Mouse (Mus musculus) liver, embryonic 15.5 days (tissue): ENCODE data around the gene Kdr. TPM values are rescaled to one million over a fixed set of nuclear protein-coding genes. Genes with fewer than 3 reads are reported as not detected.
"Not testable (repeated sequence)": the region's sequence is repeated elsewhere in the genome, so short reads cannot be mapped to it uniquely, and the experiment has no call there.

Source experiments
- ATAC-seq: fragments of 200-750 bp; cut with Nextera tagmentation; 2 replicates; pipeline ENCODE4 v1.8.0; 2017; ENCODE audit warnings: moderate number of reproducible peaks, mild to moderate bottlenecking, moderate library complexity; ENCODE audit not compliant: insufficient read depth
- H3K27ac ChIP-seq: fragments of 300-500 bp; sonication (generic); replicated peaks from 2 replicates; pipeline ENCODE4 v1.5.1; 2015; ENCODE audit warnings: mild to moderate bottlenecking, inconsistent platforms
- H3K27me3 ChIP-seq: fragments of 300-500 bp; sonication (generic); 2 replicates; pipeline ENCODE4 v1.6.1; 2015; ENCODE audit warnings: mild to moderate bottlenecking, inconsistent platforms
- H3K36me3 ChIP-seq: fragments of 300-500 bp; sonication (generic); replicated peaks from 2 replicates; pipeline ENCODE4 v1.6.1; 2015; ENCODE audit warnings: moderate library complexity, mild to moderate bottlenecking, inconsistent platforms
- H3K4me1 ChIP-seq: fragments of 300-500 bp; sonication (generic); replicated peaks from 2 replicates; pipeline ENCODE4 v1.6.1; 2015; ENCODE audit warnings: inconsistent platforms
- H3K4me2 ChIP-seq: fragments of 300-500 bp; sonication (generic); 2 replicates; pipeline ENCODE4 v1.6.1; 2015; ENCODE audit warnings: moderate library complexity, mild to moderate bottlenecking, inconsistent platforms
- H3K4me3 ChIP-seq: fragments of 300-500 bp; sonication (generic); replicated peaks from 2 replicates; pipeline ENCODE4 v1.5.1; 2015; ENCODE audit warnings: mild to moderate bottlenecking, inconsistent platforms
- H3K9ac ChIP-seq: fragments of 300-500 bp; sonication (generic); 2 replicates; pipeline ENCODE4 v1.6.1; 2015; ENCODE audit warnings: moderate library complexity, mild to moderate bottlenecking, inconsistent platforms
- H3K9me3 ChIP-seq: fragments of 300-500 bp; sonication (generic); replicated peaks from 2 replicates; pipeline ENCODE4 v1.6.1; 2016; ENCODE audit warnings: inconsistent platforms
- WGBS: fragments of 180-500 bp; shearing (Covaris S2); methylation state at CpG from one replicate; pipeline ENCODE4 v1.1.7; 2015; ENCODE audit warnings: mixed read lengths; ENCODE audit not compliant: insufficient replicate concordance; 5-methylcytosine and 5-hydroxymethylcytosine counted together
- polyA plus RNA-seq: library from polyadenylated mRNA; unstranded; fragments of >200 nt; fragmentation: Nextera tagmentation; extraction: Ambion mirVana; gene quantifications from 2 replicates; pipeline ENCODE4 v1.2.1, GENCODE M21; 2015

Kdr gene
- polyA plus RNA-seq, 1 experiment from 2014 or later, result 8.0 TPM

DNA sequence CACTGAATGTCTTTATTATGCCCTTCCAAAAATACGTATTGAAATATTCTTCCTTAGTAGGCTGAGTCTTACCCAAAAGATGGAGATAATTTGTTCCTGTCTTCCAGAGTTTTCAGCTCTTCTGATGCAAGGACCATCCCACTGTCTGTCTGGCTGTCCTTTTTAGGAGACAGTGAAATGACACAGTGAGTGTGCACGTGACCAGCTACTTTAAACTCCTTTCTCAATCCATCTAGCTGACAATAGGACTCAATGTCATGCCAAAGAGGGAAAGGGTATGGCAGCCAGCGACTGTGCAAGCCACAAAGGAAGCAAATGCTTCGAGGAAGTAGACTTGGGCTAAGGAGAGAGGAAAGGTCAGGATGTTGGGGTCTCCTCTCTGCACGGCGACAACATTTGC, 42.0 kb downstream of the Kdr start:
- no peaks in the 10 kb centered on the region for H3K9me3 ChIP-seq
- no peaks in the 10 kb centered on the region for H3K36me3 ChIP-seq
- no peak overlapping the region for H3K4me2 ChIP-seq
- 44% methylated on average over 6 of the region's 6 CpGs for WGBS
- H3K9ac ChIP-seq, result no peak overlapping the region
- no peak overlapping the region for H3K27ac ChIP-seq
- peaks cover 11% of the 10 kb centered on the region for H3K27me3 ChIP-seq
- no peak overlapping the region for H3K4me3 ChIP-seq
- no peak for ATAC-seq
- H3K4me1 ChIP-seq, result peaks cover 9% of the 10 kb centered on the region

DNA sequence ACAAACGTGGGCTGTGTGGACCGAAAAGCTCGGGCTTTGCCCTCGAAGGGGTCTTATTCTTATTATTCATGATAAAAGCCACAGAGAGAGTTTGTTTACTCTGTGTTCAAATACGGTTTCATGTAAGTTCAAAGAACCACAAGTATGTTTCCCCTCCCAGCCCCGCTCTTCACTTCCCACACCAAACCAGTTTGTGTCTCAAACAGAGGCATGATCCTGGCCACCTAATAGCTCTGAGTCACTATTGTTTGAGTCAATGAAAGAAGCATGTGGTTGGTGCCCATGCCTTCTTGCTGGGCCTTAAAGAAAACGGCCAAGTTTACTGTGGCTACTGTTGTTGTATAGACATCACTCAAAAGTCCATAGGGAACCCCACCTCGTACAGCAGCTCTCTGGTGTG, 43.0 kb downstream of the Kdr start:
- H3K4me1 ChIP-seq, result peaks cover 9% of the 10 kb centered on the region
- no peaks in the 10 kb centered on the region for H3K36me3 ChIP-seq
- H3K27ac ChIP-seq, result no peak overlapping the region
- WGBS, result 67% methylated on average over 8 of the region's 8 CpGs
- no peak for ATAC-seq
- H3K4me3 ChIP-seq, result no peak overlapping the region
- H3K9me3 ChIP-seq, result no peaks in the 10 kb centered on the region
- no peak overlapping the region for H3K4me2 ChIP-seq
- H3K27me3 ChIP-seq, result peaks cover 11% of the 10 kb centered on the region
- H3K9ac ChIP-seq, result no peak overlapping the region

DNA sequence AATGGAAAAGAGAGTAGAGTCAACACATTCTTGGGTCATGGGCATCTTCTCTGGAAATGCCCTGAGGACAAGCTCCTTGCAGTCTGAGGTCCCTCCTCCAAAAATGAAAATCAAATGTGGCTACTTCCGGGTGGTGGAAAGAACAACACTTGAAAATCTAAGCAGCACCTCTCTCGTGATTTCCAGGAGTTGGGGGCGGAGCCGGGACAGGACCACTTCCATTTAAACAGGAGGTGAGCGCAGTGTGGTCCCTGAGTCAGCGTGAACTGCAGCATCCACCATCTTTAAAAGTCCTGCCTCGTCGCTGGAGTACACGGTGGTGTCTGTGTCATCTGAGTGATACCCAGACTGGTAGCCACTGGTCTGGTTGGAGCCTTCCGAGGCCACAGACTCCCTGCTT, 44.1 kb downstream of the Kdr start:
- Histone ChIP-seq H3K9me3 (no peaks in the 10 kb centered on the region), H3K4me3 (no peak overlapping the region), H3K4me2 (no peak overlapping the region), H3K27me3 (peaks cover 11% of the 10 kb centered on the region), H3K4me1 (peaks cover 14% of the 10 kb centered on the region), H3K9ac (no peak overlapping the region), H3K27ac (no peak overlapping the region), H3K36me3 (no peaks in the 10 kb centered on the region)
- ATAC-seq, result no peak
- 70% methylated on average over 10 of the region's 10 CpGs for WGBS

DNA sequence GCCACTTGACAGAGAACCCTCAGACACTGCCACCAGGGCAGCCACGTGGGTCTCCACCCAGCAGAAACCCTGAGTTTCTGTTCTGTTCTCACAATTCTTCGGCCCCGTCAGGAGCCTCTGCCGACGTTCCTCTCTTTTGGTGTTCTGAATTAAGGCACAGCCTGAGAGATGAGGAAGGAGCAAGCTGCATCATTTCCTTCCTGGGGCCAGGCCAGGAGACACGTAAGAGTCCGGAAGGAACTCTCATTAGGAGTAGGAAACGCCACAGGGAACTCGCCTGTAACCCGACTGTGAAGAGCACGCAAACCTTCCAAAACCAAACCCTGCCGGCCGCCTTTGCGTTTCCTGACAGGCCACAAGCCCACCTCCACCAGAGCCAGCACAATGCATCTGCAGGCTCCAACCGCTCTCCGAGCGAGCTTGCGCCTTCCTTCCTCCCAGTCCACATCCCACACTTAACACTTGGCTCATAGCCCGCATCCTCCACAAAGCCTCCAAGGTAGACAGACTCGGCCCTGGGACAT, 44.7 kb downstream of the Kdr start:
- ATAC-seq, result peak; percentile 58; the same call in 1 of the 2 replicates
- Histone ChIP-seq H3K4me2 (peak overlapping the region; percentile 38), H3K9ac (no peak overlapping the region), H3K4me1 (peaks cover 14% of the 10 kb centered on the region), H3K27me3 (peaks cover 11% of the 10 kb centered on the region), H3K9me3 (no peaks in the 10 kb centered on the region), H3K36me3 (no peaks in the 10 kb centered on the region), H3K27ac (no peak overlapping the region), H3K4me3 (peak overlapping the region; percentile 16; the same call in 1 of the 2 replicates)
- 19% methylated on average over 20 of the region's 20 CpGs for WGBS

DNA sequence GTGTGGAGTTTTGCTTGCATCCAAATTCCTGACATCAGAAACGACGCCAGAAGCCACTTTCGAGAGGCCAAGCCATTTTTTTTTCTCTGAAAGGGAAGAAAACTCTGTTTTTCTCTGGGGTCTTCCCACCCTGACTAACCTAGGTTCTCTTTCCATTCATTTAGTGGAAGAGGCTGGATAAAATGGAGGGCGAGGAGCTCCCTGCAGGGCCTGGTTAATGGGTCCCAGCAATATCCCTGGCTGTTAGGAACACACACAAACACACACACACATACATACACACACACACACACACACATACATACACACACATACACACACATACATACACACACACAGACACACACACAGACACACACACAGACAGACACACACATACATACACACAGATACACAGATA, 46.8 kb downstream of the Kdr start:
- peaks cover 11% of the 10 kb centered on the region for H3K27me3 ChIP-seq
- not testable (repeated sequence) for H3K9ac ChIP-seq, H3K36me3 ChIP-seq, H3K9me3 ChIP-seq, H3K4me3 ChIP-seq, H3K4me2 ChIP-seq, H3K27ac ChIP-seq, ATAC-seq
- WGBS, result 64% methylated on average over 4 of the region's 4 CpGs
- peaks cover 16% of the 10 kb centered on the region for H3K4me1 ChIP-seq

DNA sequence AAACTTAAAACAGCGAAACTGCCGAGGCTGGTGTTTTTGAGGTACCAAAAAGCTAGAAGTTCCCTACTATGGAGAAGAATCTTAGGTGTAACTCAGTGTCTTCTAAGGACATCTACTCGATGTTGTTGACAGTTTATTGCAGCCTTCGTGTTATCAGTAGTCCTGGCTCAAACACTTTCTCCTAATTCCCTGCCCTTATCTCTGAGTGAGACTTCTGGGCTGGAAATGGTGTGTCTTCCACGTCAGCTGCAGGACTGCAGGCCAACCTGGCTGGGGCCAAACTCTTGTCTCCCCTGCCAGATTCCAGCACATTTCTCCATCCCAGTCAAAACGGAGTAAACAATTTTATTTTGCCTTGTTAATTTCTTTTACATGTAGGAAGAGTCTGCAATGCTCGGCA, 48.3 kb downstream of the Kdr start:
- WGBS, result 31% methylated on average over 7 of the region's 7 CpGs
- peak; percentile 63; the same call in 1 of the 2 replicates for ATAC-seq
- no peak overlapping the region for H3K27ac ChIP-seq
- no peak overlapping the region for H3K4me3 ChIP-seq
- H3K27me3 ChIP-seq, result peaks cover 11% of the 10 kb centered on the region
- H3K4me1 ChIP-seq, result peaks cover 16% of the 10 kb centered on the region
- no peak overlapping the region for H3K4me2 ChIP-seq
- no peaks in the 10 kb centered on the region for H3K36me3 ChIP-seq
- H3K9me3 ChIP-seq, result no peaks in the 10 kb centered on the region
- no peak overlapping the region for H3K9ac ChIP-seq

DNA sequence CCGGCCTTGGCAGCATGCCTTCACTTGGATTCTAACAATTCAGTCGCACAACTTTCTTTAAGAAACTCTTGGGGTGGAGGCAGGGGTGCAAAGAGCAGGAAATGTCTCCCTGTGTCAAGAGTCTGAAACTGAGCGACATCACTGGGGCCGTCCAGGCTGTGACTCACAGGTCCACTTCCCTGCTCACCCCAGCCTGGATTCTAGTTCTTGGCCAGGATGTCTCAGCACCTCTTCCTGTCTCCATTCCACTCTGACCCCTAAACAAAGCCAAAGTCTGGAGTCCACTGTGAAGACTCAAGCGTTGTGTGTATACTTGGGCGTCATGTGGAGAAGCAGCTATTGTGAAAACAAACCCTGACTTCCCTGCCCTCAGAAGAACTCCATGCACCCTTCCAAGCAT, 55.6 kb downstream of the Kdr start:
- 48% methylated on average over 6 of the region's 6 CpGs for WGBS
- no peak overlapping the region for H3K9ac ChIP-seq

DNA sequence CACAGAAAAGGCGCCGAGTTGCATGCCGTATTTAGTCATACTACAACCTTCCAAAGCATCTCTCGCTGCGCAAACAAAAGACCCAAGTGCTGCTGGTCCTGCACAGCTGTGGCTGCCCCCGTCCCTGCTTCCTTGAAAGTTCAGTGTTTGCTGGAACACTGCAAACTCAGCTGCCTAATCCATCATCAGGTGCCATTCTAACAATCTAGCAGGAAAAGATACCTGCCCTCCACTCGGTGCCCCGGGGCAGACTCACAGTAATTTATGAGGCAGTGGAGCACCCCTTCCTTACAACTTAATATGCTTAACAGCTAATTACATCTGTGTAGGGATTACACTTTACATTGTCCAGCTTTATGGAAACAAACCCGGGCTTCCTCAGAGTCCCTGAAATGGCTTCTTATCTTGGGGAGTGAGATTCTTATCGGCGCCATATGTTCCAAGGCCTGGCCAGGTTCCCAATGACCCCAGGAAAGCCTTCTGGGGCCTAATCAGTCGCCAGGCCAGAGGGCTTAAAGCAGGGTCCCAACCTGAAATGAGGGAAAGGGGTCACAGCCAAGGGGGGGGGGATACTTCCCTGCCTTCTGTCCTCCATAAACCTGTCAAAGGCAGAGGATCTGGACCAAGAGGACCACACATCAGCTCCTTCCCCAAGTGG, 56.4 kb downstream of the Kdr start:
- H3K27me3 ChIP-seq, result no peaks in the 10 kb centered on the region
- 36% methylated on average over 12 of the region's 12 CpGs for WGBS
- H3K4me2 ChIP-seq, result no peak overlapping the region
- no peak overlapping the region for H3K27ac ChIP-seq
- no peaks in the 10 kb centered on the region for H3K9me3 ChIP-seq
- no peak for ATAC-seq
- H3K4me1 ChIP-seq, result no peaks in the 10 kb centered on the region
- no peaks in the 10 kb centered on the region for H3K36me3 ChIP-seq
- H3K4me3 ChIP-seq, result no peak overlapping the region
- no peak overlapping the region for H3K9ac ChIP-seq

More for the DNA sequence above, 55.6 kb downstream of the Kdr start:
- H3K36me3 ChIP-seq, result no peaks in the 10 kb centered on the region
- no peaks in the 10 kb centered on the region for H3K27me3 ChIP-seq
- H3K27ac ChIP-seq, result no peak overlapping the region
- no peak overlapping the region for H3K4me3 ChIP-seq
- no peaks in the 10 kb centered on the region for H3K9me3 ChIP-seq
- no peak for ATAC-seq
- no peak overlapping the region for H3K4me2 ChIP-seq
- no peaks in the 10 kb centered on the region for H3K4me1 ChIP-seq

DNA sequence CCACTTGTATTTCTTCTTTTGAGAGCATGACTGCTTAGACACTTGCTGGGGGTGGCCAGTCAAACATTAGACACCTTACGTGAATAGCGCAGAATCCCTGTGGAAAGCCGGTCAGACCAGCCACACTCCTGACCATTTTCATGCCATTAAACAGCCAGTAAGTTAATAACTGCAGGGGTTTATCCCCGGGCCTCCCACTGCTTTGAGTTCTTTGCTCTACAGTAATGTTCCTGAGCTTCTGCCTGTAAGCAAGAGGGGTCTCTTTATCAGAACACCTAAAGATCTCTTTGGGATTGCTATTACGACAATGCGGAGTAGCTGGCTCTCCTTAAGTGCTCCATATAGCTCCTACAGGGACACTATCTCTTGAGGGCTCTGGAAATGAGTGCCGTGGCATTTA, 58.7 kb downstream of the Kdr start:
- WGBS, result 70% methylated on average over 7 of the region's 7 CpGs
- H3K27ac ChIP-seq, result no peak overlapping the region

DNA sequence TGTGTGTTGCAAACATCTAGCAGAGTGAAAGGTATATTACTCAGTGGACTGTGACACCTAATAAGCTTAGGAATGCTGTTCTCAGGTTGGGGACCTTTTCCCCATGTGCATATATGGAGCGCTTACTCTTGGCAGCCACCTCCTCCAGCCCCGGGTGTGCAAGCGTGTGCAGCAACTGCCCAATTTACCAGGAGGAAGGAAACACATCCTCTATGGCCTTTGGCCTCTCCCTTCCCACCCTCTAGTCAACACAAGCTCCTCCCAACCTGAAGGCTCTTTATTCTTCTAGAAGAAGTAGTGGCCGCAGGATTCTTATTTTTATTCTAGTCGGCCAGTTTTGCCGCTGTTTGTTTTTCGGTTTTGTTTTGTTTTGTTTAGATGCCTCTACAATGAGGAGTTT, 60.1 kb downstream of the Kdr start:
- no peak overlapping the region for H3K4me3 ChIP-seq
- H3K27ac ChIP-seq, result no peak overlapping the region
- no peaks in the 10 kb centered on the region for H3K36me3 ChIP-seq
- H3K4me2 ChIP-seq, result no peak overlapping the region
- no peak for ATAC-seq
- WGBS, result 54% methylated on average over 7 of the region's 7 CpGs
- no peaks in the 10 kb centered on the region for H3K27me3 ChIP-seq
- no peaks in the 10 kb centered on the region for H3K9me3 ChIP-seq
- no peak overlapping the region for H3K9ac ChIP-seq
- no peaks in the 10 kb centered on the region for H3K4me1 ChIP-seq

More for the DNA sequence above, 58.7 kb downstream of the Kdr start:
- H3K4me1 ChIP-seq, result no peaks in the 10 kb centered on the region
- H3K9ac ChIP-seq, result no peak overlapping the region
- H3K36me3 ChIP-seq, result no peaks in the 10 kb centered on the region
- ATAC-seq, result no peak
- no peaks in the 10 kb centered on the region for H3K9me3 ChIP-seq
- no peaks in the 10 kb centered on the region for H3K27me3 ChIP-seq
- no peak overlapping the region for H3K4me2 ChIP-seq
- H3K4me3 ChIP-seq, result no peak overlapping the region

DNA sequence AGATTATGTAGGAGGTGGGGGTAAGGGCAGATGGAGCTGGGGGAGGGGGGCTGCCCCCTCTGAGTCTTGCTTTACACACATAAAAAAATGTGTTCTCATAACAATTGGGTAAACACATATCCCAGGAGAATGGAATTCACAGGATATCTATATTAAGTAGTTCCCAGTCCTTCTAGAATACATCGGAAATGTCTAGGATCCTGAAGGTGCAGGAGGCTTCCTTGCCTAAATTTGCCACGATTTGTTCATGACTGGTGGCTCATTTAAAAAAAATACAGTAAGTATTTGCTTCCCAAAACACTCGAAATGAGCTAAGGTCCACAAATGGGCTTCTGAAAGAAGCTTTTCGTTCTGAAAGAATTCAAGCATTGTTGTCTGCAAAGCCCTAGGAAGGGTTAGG, 61.0 kb downstream of the Kdr start:
- Histone ChIP-seq H3K4me1 (no peaks in the 10 kb centered on the region), H3K36me3 (no peaks in the 10 kb centered on the region), H3K9ac (no peak overlapping the region), H3K27me3 (no peaks in the 10 kb centered on the region), H3K9me3 (no peaks in the 10 kb centered on the region), H3K4me3 (no peak overlapping the region), H3K4me2 (no peak overlapping the region), H3K27ac (no peak overlapping the region)
- no peak for ATAC-seq
- 56% methylated on average over 4 of the region's 4 CpGs for WGBS

DNA sequence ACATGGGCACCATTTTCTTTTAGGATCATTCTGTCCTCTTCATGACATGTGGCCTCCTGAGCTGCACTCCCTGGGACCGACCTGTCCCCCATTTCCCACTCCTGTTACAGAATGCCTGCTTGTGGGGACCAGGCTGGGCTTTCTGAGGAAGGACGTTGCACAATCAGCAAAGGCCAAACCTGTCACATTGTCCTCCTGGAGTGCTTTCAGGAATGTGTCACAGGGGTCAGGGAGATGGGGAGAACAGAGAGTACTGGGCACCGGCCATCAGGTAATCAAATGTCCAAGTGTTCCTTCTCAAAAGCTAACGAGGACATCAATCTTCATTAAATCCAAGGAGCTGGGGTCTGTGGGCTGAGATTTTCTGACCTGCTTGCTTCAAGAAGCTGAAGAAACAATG, 72.2 kb downstream of the Kdr start:
- H3K36me3 ChIP-seq, result no peaks in the 10 kb centered on the region
- H3K4me1 ChIP-seq, result no peaks in the 10 kb centered on the region
- H3K9ac ChIP-seq, result no peak overlapping the region
- H3K4me2 ChIP-seq, result no peak overlapping the region
- H3K4me3 ChIP-seq, result no peak overlapping the region
- H3K9me3 ChIP-seq, result no peaks in the 10 kb centered on the region
- 44% methylated on average over 4 of the region's 4 CpGs for WGBS
- no peak overlapping the region for H3K27ac ChIP-seq
- no peaks in the 10 kb centered on the region for H3K27me3 ChIP-seq
- no peak for ATAC-seq
